Mouse (Mus musculus) hindbrain, embryonic 15.5 days (tissue): ENCODE measurements at regions not wholly inside any gene's neighbourhood (a gene's known extent, or its start where the extent isn't known, plus 50 kb on each side); places are given as distances from the start of the nearest gene placed in this dataset.

Experiments used
- ATAC-seq: fragments of 200-750 bp; cut with Nextera tagmentation; 2 replicates; pipeline ENCODE4 v1.8.0; 2017; ENCODE audit warnings: low read depth, moderate number of reproducible peaks, moderate TSS enrichment; ENCODE audit not compliant: low FRiP score
- H3K27ac ChIP-seq: fragments of 300-500 bp; sonication (generic); replicated peaks from 2 replicates; pipeline ENCODE4 v1.5.1; 2015; ENCODE audit warnings: mild to moderate bottlenecking, inconsistent platforms
- H3K27me3 ChIP-seq: fragments of 300-500 bp; sonication (generic); 2 replicates; pipeline ENCODE4 v1.6.1; 2015; ENCODE audit warnings: control low read depth, inconsistent platforms
- H3K36me3 ChIP-seq: fragments of 300-500 bp; sonication (generic); 2 replicates; pipeline ENCODE4 v1.6.1; 2015; ENCODE audit warnings: control low read depth, inconsistent platforms
- H3K4me1 ChIP-seq: fragments of 300-500 bp; sonication (generic); replicated peaks from 2 replicates; pipeline ENCODE4 v1.6.1; 2015; ENCODE audit warnings: control low read depth, inconsistent platforms
- H3K4me2 ChIP-seq: fragments of 300-500 bp; sonication (generic); 2 replicates; pipeline ENCODE4 v1.6.1; 2015; ENCODE audit warnings: moderate library complexity, mild to moderate bottlenecking, inconsistent platforms
- H3K4me3 ChIP-seq: fragments of 300-500 bp; sonication (generic); 2 replicates; pipeline ENCODE4 v1.5.1; 2015; ENCODE audit warnings: mild to moderate bottlenecking, inconsistent platforms
- H3K9ac ChIP-seq: fragments of 300-500 bp; sonication (generic); 2 replicates; pipeline ENCODE4 v1.6.1; 2015; ENCODE audit warnings: inconsistent platforms
- H3K9me3 ChIP-seq: fragments of 300-500 bp; sonication (generic); 2 replicates; pipeline ENCODE4 v1.6.1; 2016; ENCODE audit warnings: control low read depth, inconsistent platforms
- WGBS: fragments of 180-500 bp; shearing (Covaris S2); methylation state at CpG from one replicate; pipeline ENCODE4 v1.1.7; 2015; 5-methylcytosine and 5-hydroxymethylcytosine counted together

DNA sequence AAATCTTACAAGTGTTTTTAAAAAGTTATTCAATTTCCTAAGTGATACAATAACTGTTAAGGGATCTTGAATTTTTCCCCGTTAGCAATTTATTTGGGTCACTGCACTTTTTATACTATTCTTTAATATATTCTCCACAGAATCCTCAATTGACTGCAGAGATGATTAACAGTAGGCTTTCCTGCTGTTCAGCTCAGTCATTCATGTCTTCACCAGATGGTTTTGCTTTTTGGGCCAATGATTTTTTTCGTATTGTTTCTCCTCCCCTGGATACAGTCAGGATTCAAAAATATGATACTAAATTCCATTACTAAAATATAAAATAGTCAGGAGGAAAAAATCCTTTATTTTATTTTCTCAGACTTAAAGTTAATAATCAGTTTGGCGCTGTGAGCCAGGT, 201.9 kb downstream of the 1700017N19Rik start:
- no peak for ATAC-seq
- no peaks in the 10 kb centered on the region for H3K4me1 ChIP-seq
- H3K9ac ChIP-seq = no peak overlapping the region
- no peaks in the 10 kb centered on the region for H3K27me3 ChIP-seq
- 48% methylated on average over 3 of the region's 3 CpGs for WGBS
- no peak overlapping the region for H3K4me2 ChIP-seq
- no peaks in the 10 kb centered on the region for H3K36me3 ChIP-seq
- no peak overlapping the region for H3K4me3 ChIP-seq
- H3K9me3 ChIP-seq = no peaks in the 10 kb centered on the region
- H3K27ac ChIP-seq = no peak overlapping the region

DNA sequence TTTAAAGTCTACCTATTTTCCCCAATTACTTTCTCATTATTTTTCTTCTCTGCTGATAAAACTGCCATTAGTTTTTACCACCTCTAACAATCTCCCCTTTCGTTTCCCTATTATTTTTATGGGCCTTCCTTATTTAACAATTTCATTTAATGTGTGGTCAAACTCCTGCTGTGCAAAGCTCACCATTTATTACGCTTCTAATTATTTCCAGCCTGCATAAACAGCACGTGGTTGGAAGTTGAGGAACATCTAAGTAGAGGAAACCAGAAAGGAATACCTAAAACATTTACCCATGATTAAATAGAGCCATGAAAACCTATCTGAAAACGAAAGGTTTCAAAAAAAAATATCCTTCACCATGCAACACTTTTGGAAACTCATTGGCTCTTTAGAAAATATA, 202.3 kb downstream of the 1700017N19Rik start:
- H3K4me1 ChIP-seq = no peaks in the 10 kb centered on the region
- 47% methylated on average over 4 of the region's 4 CpGs for WGBS
- no peak overlapping the region for H3K27ac ChIP-seq
- H3K36me3 ChIP-seq = no peaks in the 10 kb centered on the region
- no peak overlapping the region for H3K4me2 ChIP-seq
- no peaks in the 10 kb centered on the region for H3K9me3 ChIP-seq
- H3K27me3 ChIP-seq = no peaks in the 10 kb centered on the region
- no peak overlapping the region for H3K4me3 ChIP-seq
- no peak overlapping the region for H3K9ac ChIP-seq
- ATAC-seq = no peak

DNA sequence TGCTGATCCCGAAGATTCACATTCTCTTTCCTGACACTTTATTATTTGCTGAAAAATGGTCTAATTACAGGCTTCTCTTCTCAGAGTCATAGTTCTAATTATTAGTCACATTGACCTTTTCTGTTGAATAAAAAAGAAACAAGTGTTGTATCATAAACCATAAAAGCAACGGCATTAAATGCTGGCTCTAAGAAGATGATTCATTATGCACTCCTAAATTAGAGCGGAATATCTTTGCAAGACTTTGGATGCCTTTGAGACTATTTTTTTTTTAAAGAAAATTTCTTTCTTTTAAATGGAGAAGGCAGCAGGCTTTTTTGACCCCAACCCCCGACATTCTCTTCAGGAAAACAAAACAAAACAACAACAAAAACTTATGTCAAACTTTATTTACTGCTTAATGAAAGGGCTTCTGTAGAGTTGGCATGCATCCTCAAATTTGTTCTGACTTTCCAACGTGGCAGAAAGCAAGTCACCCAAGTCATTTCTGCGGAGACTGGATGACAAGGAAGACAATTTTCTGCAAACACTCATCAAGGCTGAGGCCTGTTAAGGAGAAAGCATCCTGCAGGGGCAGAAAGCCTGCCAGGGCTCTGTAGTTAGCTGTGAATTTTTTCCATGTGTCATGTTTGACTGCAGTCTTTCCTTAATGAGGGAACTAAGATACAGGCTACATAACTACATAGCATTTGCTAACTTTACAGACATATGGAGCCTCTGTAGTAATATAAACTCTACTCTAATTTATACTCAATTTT, 205.1 kb downstream of the 1700017N19Rik start:
- no peak for ATAC-seq
- Histone ChIP-seq H3K36me3 (no peaks in the 10 kb centered on the region), H3K27ac (no peak overlapping the region), H3K27me3 (no peaks in the 10 kb centered on the region), H3K4me3 (no peak overlapping the region), H3K4me2 (no peak overlapping the region), H3K9ac (no peak overlapping the region), H3K4me1 (no peaks in the 10 kb centered on the region), H3K9me3 (no peaks in the 10 kb centered on the region)
- WGBS = 58% methylated on average over 6 of the region's 6 CpGs

DNA sequence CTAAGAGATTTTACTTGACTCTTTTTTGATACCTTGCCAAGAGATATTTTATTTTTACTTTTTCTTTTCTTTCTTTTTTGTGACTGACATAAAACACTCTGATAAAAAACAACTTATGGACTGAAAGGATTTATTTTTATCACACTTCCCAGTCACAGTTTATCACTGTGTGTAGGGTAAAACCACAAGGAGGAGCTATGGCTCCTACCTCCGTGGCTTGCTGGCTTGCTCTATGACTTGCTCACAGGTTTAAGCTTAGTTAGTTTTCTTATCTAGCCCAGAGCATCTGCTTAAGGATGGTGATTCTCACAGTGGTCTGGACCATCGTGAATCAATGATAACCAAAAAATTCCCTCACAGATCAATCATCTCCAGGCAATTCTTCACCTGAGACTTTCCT, 221.4 kb downstream of the 1700017N19Rik start:
- no peak overlapping the region for H3K27ac ChIP-seq
- H3K36me3 ChIP-seq = no peaks in the 10 kb centered on the region
- no peaks in the 10 kb centered on the region for H3K4me1 ChIP-seq
- no peak for ATAC-seq
- H3K4me3 ChIP-seq = no peak overlapping the region
- no peaks in the 10 kb centered on the region for H3K9me3 ChIP-seq
- H3K27me3 ChIP-seq = no peaks in the 10 kb centered on the region
- no peak overlapping the region for H3K4me2 ChIP-seq
- 80% methylated on average over 2 of the region's 2 CpGs for WGBS
- H3K9ac ChIP-seq = no peak overlapping the region

DNA sequence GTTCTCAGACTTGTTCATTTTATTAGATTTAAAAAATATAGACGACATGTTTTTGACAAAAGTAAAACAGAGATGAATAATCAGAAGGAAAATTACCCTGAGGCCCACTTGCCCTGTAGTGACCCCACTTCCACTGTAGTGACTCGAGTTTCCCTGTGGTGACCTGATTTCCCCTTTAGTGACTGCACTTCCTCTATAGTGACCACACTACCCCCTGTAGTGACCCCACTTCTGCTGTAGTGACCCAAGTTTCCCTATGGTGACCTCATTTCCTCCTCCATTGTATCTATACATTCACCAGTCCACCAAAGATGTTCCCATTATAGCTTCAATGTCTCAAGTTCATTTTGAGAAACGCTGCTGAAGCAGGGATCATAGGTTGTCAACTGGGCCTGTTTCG, 244.5 kb downstream of the 1700017N19Rik start:
- Histone ChIP-seq H3K27ac (no peak overlapping the region), H3K4me1 (no peaks in the 10 kb centered on the region), H3K4me3 (no peak overlapping the region), H3K4me2 (no peak overlapping the region), H3K9me3 (no peaks in the 10 kb centered on the region), H3K36me3 (no peaks in the 10 kb centered on the region), H3K27me3 (no peaks in the 10 kb centered on the region), H3K9ac (no peak overlapping the region)
- WGBS = 78% methylated on average over 4 of the region's 4 CpGs
- no peak for ATAC-seq

DNA sequence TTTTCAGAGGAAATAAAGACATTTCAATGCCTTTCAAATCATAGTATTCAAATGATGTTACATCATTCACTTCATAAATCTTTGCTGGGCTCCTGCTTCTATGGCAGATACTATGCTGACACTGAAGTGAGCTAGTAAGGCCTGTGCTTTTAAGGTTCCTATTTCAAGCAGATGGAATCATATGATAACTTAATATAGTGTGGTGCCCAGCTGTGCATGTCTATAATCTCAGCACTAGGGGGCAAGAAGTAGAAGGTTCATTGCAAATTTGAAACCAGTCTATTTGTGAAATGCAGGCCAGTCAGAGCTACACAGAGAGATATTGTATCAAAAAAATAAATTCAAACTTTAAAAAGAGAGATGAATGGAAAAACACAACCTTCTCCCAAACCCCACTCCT, 262.9 kb downstream of the 1700017N19Rik start:
- H3K4me2 ChIP-seq = no peak overlapping the region
- H3K9me3 ChIP-seq = no peaks in the 10 kb centered on the region
- no peak overlapping the region for H3K4me3 ChIP-seq
- H3K27ac ChIP-seq = no peak overlapping the region
- no peaks in the 10 kb centered on the region for H3K36me3 ChIP-seq
- H3K9ac ChIP-seq = no peak overlapping the region
- no peaks in the 10 kb centered on the region for H3K27me3 ChIP-seq
- no peak for ATAC-seq
- H3K4me1 ChIP-seq = no peaks in the 10 kb centered on the region

DNA sequence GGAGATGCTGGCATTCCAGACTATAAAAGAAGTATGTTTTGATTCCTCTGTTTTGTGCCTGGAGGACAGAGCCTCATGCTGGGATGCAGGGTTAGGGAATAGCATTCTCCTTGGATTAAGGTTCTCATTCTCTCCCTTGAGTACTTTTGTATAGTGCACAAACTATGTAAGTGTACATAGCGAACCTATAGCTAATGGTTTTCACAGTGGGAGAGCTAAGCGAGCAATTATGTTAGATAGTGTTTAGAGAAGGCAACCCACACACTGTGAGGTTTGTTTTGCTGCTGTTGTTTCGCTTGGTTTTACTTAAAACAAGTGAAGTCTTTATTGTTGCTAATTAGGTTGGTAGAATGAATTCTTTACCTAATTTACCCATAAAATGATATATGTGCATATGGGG, 266.2 kb downstream of the 1700017N19Rik start:
- ATAC-seq = no peak
- Histone ChIP-seq H3K27me3 (no peaks in the 10 kb centered on the region), H3K4me1 (no peaks in the 10 kb centered on the region), H3K9ac (no peak overlapping the region), H3K36me3 (no peaks in the 10 kb centered on the region), H3K4me3 (no peak overlapping the region), H3K4me2 (no peak overlapping the region), H3K9me3 (no peaks in the 10 kb centered on the region), H3K27ac (no peak overlapping the region)
- 88% methylated on average over 3 of the region's 3 CpGs for WGBS

DNA sequence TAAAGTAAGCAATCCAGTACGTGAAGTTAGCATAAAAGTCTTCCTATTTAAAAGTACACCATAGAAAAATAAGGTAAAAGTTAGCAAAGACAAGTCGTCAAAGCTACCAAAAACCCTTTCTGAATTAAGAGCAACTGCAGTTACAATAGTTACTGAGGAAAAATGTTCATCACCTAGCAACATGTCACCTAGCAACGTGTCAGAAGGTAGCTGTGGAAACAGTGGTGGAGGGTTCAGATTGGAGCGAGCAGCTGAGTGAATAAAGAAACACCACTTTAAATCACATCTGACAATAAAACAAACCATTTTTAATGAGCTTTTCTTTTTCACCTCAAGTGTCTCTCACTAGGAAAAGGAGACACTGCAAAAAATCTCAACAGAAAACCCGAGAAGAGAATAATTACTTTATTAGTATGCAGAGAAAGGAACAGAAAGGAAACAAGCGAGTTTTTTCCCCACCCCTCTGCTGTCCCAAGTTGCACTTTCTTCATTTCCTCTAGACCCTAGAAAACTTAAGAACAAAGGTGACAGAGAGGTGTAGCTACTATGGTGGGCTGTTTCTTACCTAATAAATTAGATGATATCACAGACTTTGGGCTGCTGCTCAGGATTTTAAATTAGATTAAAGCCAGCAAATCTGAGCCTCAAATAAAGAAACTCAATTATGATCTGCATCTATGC, 275.4 kb downstream of the 1700017N19Rik start:
- peaks cover 7% of the 10 kb centered on the region; the same call in 1 of the 2 replicates for H3K4me1 ChIP-seq
- WGBS = 6% methylated on average over 6 of the region's 6 CpGs
- H3K4me2 ChIP-seq = peak overlapping the region; percentile 34
- H3K27me3 ChIP-seq = no peaks in the 10 kb centered on the region
- ATAC-seq = peak; percentile 88
- H3K36me3 ChIP-seq = no peaks in the 10 kb centered on the region
- H3K9me3 ChIP-seq = no peaks in the 10 kb centered on the region
- peak overlapping the region; percentile 48; the same call in 1 of the 2 replicates for H3K27ac ChIP-seq
- no peak overlapping the region for H3K4me3 ChIP-seq
- H3K9ac ChIP-seq = no peak overlapping the region

DNA sequence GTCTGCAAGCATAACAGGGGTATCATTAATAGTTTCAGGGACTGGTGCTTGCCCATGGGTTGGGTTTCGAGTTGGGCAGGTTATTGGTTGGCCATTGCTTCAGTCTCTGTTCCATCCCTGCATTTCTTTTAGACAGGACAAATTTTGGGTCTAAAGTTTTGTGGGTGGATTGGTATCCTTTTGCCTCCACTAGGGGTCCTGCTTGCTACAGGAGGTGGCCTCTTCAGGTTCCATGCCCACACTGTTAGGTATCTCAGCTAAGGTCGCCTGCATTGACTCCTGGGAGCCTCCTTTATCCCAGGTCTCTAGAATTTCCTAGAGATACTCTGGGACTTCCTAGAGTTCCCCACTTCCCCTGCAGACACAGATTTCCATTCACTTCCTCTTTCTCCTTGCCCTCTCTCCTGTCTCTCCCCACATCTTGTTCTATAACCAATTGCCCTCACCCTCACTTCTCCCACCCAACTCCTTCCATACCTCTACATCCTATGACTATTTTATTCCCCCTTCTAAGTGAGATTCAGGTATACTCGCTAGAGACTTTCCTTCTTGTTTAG, 278.2 kb downstream of the 1700017N19Rik start:
- H3K9me3 ChIP-seq = no peaks in the 10 kb centered on the region
- H3K9ac ChIP-seq = no peak overlapping the region
- peaks cover 7% of the 10 kb centered on the region; the same call in 1 of the 2 replicates for H3K4me1 ChIP-seq
- no peak overlapping the region for H3K4me3 ChIP-seq
- ATAC-seq = no peak
- H3K4me2 ChIP-seq = no peak overlapping the region
- no peak overlapping the region for H3K27ac ChIP-seq
- H3K36me3 ChIP-seq = no peaks in the 10 kb centered on the region
- WGBS = 56% methylated on average over 3 of the region's 3 CpGs
- H3K27me3 ChIP-seq = no peaks in the 10 kb centered on the region

DNA sequence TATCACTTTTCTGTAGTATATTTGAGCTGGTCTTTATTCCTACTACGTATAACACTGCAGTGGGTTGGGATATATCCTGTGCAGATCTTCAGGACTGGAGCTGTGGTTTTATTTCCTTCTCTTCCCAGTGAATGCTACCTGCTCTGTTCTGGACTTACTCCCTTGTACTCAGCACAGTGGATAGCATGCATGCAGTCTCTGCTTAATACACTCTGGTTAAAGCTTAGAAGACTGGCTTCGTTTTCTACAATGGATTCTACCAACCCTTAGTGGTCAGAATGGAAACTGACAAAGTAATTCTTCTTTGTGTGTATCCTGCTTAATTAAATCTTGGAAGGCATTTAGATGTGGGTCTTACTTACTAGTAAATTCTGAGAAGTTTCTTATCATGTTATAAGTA, 292.3 kb downstream of the 1700017N19Rik start:
- WGBS = 78% methylated on average over 2 of the region's 2 CpGs
- no peak for ATAC-seq

DNA sequence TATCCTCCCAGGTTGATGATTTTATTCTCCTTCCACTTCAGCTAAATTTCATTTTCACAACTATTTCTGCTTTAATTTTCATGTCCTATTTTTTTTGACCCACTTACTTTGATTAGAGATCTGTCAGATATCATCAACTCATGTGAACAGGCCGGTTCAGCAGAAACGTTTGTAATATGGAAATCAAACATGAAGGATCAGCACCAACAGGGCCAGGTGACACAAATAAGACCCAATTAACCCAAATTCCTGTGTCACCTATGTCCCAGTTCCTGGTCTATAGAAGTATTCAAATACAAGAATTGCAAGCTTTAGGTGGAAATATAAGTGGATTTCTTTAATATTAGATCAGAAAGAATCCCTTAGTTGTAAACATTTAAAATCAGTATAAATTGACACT, 332.7 kb downstream of the 1700017N19Rik start:
- Histone ChIP-seq H3K27ac (no peak overlapping the region), H3K4me3 (no peak overlapping the region), H3K4me2 (no peak overlapping the region), H3K36me3 (no peaks in the 10 kb centered on the region), H3K27me3 (no peaks in the 10 kb centered on the region), H3K9ac (no peak overlapping the region), H3K4me1 (no peaks in the 10 kb centered on the region), H3K9me3 (no peaks in the 10 kb centered on the region)
- no peak for ATAC-seq
- WGBS = 77% methylated on average over 2 of the region's 2 CpGs

More for the DNA sequence above, 292.3 kb downstream of the 1700017N19Rik start:
- Histone ChIP-seq H3K9me3 (no peaks in the 10 kb centered on the region), H3K9ac (no peak overlapping the region), H3K4me2 (no peak overlapping the region), H3K27ac (no peak overlapping the region), H3K4me1 (no peaks in the 10 kb centered on the region), H3K36me3 (no peaks in the 10 kb centered on the region), H3K27me3 (no peaks in the 10 kb centered on the region), H3K4me3 (no peak overlapping the region)

DNA sequence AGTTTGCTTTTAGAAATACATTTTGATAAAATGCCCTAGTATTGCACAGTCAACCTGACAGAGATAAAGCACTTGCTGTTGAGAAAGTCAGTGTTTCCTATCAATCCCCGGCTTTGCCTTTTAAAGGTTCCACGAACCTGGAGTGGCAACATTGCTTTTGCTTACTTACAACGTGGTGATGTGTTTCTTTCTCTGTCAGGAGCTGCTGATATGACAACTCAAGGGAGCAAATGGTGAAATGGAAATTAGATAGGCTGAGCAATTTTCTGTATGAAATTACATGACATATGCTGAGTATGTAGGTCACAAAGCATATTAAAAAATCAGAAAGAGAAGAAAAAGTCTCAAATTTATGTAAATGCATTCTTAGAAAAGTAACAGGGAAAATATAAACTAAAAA, 336.8 kb downstream of the 1700017N19Rik start:
- Histone ChIP-seq H3K4me1 (no peaks in the 10 kb centered on the region), H3K9me3 (no peaks in the 10 kb centered on the region), H3K4me2 (no peak overlapping the region), H3K4me3 (no peak overlapping the region), H3K27me3 (no peaks in the 10 kb centered on the region), H3K27ac (no peak overlapping the region), H3K36me3 (no peaks in the 10 kb centered on the region), H3K9ac (no peak overlapping the region)
- 58% methylated on average over 3 of the region's 3 CpGs for WGBS
- no peak for ATAC-seq
